Mouse (Mus musculus): Measurements from ENCODE around the gene Mfge8. TPM values are rescaled to one million over a fixed set of nuclear protein-coding genes. Genes with fewer than 3 reads are reported as not detected.

The Mfge8 gene
- polyA plus RNA-seq, 1 experiment from 2014 or later: 229 TPM

- 84% methylated on average over 12 of the region's 12 CpGs for WGBS (ENCODE audit: missing documents)
- Histone ChIP-seq H3K4me3 (ENCODE audit: inconsistent target) (no peak overlapping the region), H3K79me2 (ENCODE audit: inconsistent target) (no peaks in the 10 kb centered on the region), H3K36me3 (ENCODE audit: inconsistent target) (no peaks in the 10 kb centered on the region), H3K27ac (no peak overlapping the region)
Observed at GRCm38 (mm10) chr7:79147011-79147837, 1.6 kb downstream of the Mfge8 start.

- Histone ChIP-seq H3K79me2 (ENCODE audit: inconsistent target) (no peaks in the 10 kb centered on the region), H3K27ac (no peak overlapping the region), H3K4me3 (ENCODE audit: inconsistent target) (no peak overlapping the region), H3K36me3 (ENCODE audit: inconsistent target) (no peaks in the 10 kb centered on the region)
- WGBS (ENCODE audit: missing documents): 53% methylated on average over 8 of the region's 8 CpGs
Observed at GRCm38 (mm10) chr7:79140897-79141296, 8.0 kb downstream of the Mfge8 start.

DNA sequence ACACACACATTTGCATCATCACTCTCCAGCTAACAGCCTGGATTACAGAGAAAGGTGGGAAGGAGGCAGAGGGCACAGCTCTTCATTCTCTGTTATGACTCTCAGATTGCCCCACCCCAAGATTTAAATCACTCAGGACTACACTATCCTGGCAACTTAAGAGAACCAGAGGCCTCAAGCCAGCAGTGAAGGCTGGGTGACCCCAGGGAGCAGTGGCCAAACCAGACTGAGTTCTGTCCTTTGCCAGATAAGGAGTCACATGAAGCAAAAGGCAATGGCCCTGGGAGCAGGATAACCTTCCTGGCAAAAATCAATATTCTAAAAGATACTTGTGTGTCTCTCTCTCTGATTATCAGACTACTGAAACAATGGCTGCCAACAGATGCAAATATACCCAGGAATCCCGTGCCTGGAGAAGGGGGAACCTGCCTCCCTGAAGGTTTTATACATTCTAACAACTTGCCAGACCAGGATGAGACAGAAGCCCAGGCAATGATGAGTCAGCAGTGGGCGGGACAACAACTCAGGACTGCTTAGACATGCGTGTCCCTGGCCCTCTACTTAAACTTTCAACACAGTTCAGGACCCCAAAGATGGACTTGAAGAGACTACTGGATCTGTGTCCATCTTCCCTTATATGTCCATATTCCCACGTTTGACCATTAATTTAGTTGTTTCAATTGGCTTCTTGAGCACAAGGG, 8.8 kb downstream of the Mfge8 start:
- WGBS (ENCODE audit: missing documents): 79% methylated on average over 4 of the region's 4 CpGs
- no peak overlapping the region for H3K4me3 ChIP-seq (ENCODE audit: inconsistent target)
- H3K79me2 ChIP-seq (ENCODE audit: inconsistent target): no peaks in the 10 kb centered on the region
- no peak overlapping the region for H3K27ac ChIP-seq
- H3K36me3 ChIP-seq (ENCODE audit: inconsistent target): no peaks in the 10 kb centered on the region

- no peaks in the 10 kb centered on the region for H3K36me3 ChIP-seq (ENCODE audit: inconsistent target)
- no peaks in the 10 kb centered on the region for H3K79me2 ChIP-seq (ENCODE audit: inconsistent target)
- WGBS (ENCODE audit: missing documents): 71% methylated on average over 6 of the region's 6 CpGs
- H3K27ac ChIP-seq: no peak overlapping the region
- H3K4me3 ChIP-seq (ENCODE audit: inconsistent target): no peak overlapping the region
Observed at GRCm38 (mm10) chr7:79139328-79139824, 9.5 kb downstream of the Mfge8 start.

- no peaks in the 10 kb centered on the region for H3K36me3 ChIP-seq (ENCODE audit: inconsistent target)
- H3K79me2 ChIP-seq (ENCODE audit: inconsistent target): no peaks in the 10 kb centered on the region
- H3K4me3 ChIP-seq (ENCODE audit: inconsistent target): no peak overlapping the region
- no peak overlapping the region for H3K27ac ChIP-seq
- 97% methylated on average over 6 of the region's 6 CpGs for whole genome bisulfite sequencing (ENCODE audit: missing documents)
Observed at GRCm38 (mm10) chr7:79133391-79133790, 15.5 kb downstream of the Mfge8 start.

DNA sequence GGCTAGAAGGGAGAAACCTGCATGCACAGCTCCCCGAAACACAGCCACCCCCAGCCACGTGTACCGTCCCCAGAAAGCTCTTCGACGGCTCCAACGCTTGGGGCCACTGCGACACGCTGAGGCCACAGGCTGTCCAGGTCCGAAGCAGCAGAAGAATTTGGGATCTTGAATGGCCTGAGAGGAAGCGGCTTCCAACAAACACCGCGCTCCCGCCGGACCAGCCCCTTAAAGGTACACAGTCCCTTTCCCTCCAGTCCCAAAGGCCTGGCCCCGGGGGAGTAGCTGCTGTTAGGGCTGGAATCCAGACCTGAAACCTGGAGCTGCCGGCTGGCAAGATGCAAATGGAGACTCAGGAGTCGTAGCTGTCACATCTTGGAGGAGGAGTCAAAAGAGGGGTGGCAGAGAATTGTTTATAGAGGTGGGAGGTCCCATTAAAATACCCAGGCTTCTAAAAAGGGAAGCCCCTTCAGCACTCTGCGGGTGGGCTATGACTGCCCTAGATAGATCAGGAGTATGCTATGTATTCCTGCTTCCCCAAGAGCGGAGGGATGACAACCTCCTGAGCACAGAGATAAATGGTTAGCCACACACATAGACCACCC, 17.9 kb downstream of the Mfge8 start, which contains the start of gene Hapln3:
Gene Hapln3 (minus strand): TSS at position 176 of the 602 bp plus-strand sequence.
- 21% methylated on average over 19 of the region's 19 CpGs for WGBS (ENCODE audit: missing documents)
- H3K36me3 ChIP-seq (ENCODE audit: inconsistent target): no peaks in the 10 kb centered on the region
- H3K27ac ChIP-seq: no peak within 1 kb of the TSS
- no peak within 1 kb of the TSS for H3K4me3 ChIP-seq (ENCODE audit: inconsistent target)
- no peaks in the 10 kb centered on the region for H3K79me2 ChIP-seq (ENCODE audit: inconsistent target)

- WGBS (ENCODE audit: missing documents): 17% methylated on average over 13 of the region's 13 CpGs
- Histone ChIP-seq H3K27ac (no peak overlapping the region), H3K36me3 (ENCODE audit: inconsistent target) (no peaks in the 10 kb centered on the region), H3K79me2 (ENCODE audit: inconsistent target) (no peaks in the 10 kb centered on the region), H3K4me3 (ENCODE audit: inconsistent target) (no peak overlapping the region)
Observed at GRCm38 (mm10) chr7:79130385-79130784, 18.5 kb downstream of the Mfge8 start.

DNA sequence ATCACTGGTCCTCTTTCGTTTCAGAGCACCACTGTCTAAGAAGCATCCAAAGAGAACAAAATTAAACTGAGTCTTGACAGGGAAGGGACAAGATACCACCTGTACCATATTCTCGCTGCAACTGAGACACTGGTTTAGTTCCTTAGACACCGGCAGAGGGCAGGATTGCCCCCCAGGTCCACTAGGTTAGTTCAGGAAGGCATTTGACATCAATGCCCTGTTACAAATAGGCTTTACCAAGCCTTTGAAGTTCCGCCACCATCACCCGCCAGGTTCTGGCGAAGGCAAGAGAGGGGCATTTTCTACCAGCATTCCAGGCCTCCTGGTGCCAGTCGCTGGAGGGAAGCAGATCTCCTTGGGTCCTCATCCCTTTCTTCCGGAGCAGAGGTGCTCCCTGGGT, 19.0 kb downstream of the Mfge8 start:
- no peaks in the 10 kb centered on the region for H3K36me3 ChIP-seq (ENCODE audit: inconsistent target)
- WGBS (ENCODE audit: missing documents): 29% methylated on average over 8 of the region's 8 CpGs
- H3K4me3 ChIP-seq (ENCODE audit: inconsistent target): no peak overlapping the region
- no peaks in the 10 kb centered on the region for H3K79me2 ChIP-seq (ENCODE audit: inconsistent target)
- no peak overlapping the region for H3K27ac ChIP-seq

- Histone ChIP-seq H3K79me2 (ENCODE audit: inconsistent target) (no peaks in the 10 kb centered on the region), H3K36me3 (ENCODE audit: inconsistent target) (no peaks in the 10 kb centered on the region), H3K27ac (no peak overlapping the region), H3K4me3 (ENCODE audit: inconsistent target) (no peak overlapping the region)
- WGBS (ENCODE audit: missing documents): 84% methylated on average over 5 of the region's 5 CpGs
Observed at GRCm38 (mm10) chr7:79123465-79123864, 25.4 kb downstream of the Mfge8 start.

DNA sequence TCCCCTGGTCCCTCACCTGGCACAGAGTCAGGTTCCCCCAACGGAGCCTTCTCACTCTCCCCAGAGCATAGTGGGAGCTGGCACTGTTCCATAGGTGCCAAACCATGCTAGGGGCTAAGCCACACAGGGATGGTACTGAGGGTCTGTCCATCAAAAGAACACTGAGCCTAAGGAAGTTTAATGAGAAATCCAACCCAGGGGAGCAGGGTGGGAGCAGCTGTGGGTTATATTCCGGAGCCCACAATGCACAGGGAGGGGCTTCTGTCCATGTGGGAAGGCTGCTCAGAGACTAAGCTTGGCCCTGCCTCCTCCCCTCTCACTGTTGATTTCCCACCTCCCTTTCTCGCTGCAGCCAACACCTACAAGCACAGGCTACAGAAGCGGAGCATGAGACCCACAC, 35.0 kb downstream of the Mfge8 start:
- Histone ChIP-seq H3K36me3 (ENCODE audit: inconsistent target) (no peaks in the 10 kb centered on the region), H3K27ac (no peak overlapping the region), H3K4me3 (ENCODE audit: inconsistent target) (no peak overlapping the region), H3K79me2 (ENCODE audit: inconsistent target) (no peaks in the 10 kb centered on the region)
- WGBS (ENCODE audit: missing documents): 62% methylated on average over 4 of the region's 4 CpGs

GRCm38 (mm10) chr7:79096492-79096891, 52.4 kb downstream of the Mfge8 start:
- no peak overlapping the region for H3K27ac ChIP-seq
- H3K36me3 ChIP-seq (ENCODE audit: inconsistent target): no peaks in the 10 kb centered on the region
- H3K4me3 ChIP-seq (ENCODE audit: inconsistent target): no peak overlapping the region
- no peaks in the 10 kb centered on the region for H3K79me2 ChIP-seq (ENCODE audit: inconsistent target)
- 75% methylated on average over 5 of the region's 5 CpGs for WGBS (ENCODE audit: missing documents)

DNA sequence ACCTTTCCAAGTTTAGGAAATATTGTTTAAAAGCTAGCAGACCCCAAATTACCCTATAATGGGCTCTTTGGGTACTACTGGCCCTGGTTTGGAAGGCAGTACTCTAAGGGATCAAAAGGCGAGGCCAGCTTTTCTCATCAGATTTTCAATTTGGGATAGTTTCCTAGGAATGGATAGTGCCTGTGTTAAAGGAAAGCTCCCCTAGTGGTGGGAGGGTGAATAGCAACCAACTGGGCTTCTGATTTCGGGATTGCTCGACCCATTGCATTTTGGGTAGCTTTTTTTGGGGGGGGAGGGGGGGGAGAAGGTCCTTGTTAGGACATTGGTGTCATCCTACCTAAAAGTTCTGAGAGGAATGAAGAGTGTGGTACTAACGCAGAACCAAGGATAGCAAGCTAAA, 59.7 kb downstream of the Mfge8 start:
- Histone ChIP-seq H3K27ac (no peak overlapping the region), H3K36me3 (ENCODE audit: inconsistent target) (no peaks in the 10 kb centered on the region), H3K79me2 (ENCODE audit: inconsistent target) (no peaks in the 10 kb centered on the region), H3K4me3 (ENCODE audit: inconsistent target) (no peak overlapping the region)
- WGBS (ENCODE audit: missing documents): 95% methylated on average over 4 of the region's 4 CpGs

All from macrophage (primary cell).